Mouse (Mus musculus) megakaryocyte, embryonic 14.5 days (primary cell): ENCODE data around the gene Sco1.

Experiments used
- FLI1 ChIP-seq: IDR thresholded peaks from 2 replicates; pipeline ENCODE4 v1.6.1; 2012; ENCODE audit warnings: low read length, inconsistent platforms, mixed read lengths
- GATA1 ChIP-seq: IDR thresholded peaks from 3 replicates; pipeline ENCODE4 v1.6.1; 2012; ENCODE audit warnings: mixed read lengths, low read length, inconsistent platforms, borderline replicate concordance

DNA sequence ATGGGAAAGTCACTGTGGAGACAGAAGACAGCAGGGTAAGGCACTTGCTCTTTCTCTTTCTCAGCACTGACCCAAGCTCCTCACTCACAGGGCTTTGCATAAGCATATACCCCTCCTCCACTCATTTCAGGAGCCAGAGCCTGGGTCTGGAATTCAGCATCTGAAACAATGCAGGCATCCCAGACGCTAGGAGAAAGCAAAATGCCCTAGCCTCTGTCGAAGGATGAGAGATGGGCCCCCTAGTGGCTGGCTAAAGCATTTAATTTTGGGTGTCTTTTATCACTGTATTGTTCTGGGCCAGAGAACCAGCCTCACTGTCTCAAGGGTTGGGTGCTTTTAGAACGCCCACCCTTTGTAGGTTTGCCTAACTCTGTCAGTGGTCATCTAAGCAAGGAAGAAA is 27.7 kb downstream of the Sco1 start:
- no peak for TF ChIP-seq GATA1
- no peak for TF ChIP-seq FLI1
